Mouse (Mus musculus) midbrain, postnatal 0 days (tissue): ENCODE data around the gene Alkbh6. TPM values are rescaled to one million over a fixed set of nuclear protein-coding genes. Genes with fewer than 3 reads are reported as not detected.

ENCODE experiments used
- ATAC-seq: fragments of 200-750 bp; cut with Nextera tagmentation; 2 replicates; pipeline ENCODE4 v1.8.0; 2017; ENCODE audit warnings: moderate number of reproducible peaks, mild to moderate bottlenecking, moderate TSS enrichment, moderate library complexity; ENCODE audit not compliant: low FRiP score
- DNase-seq: peaks from one replicate; pipeline ENCODE4 v3.0.0-alpha.2; 2015; ENCODE audit warnings: low spot score
- H3K27ac ChIP-seq: fragments of 300-500 bp; sonication (generic); 2 replicates; pipeline ENCODE4 v1.5.1; 2014; ENCODE audit warnings: low read depth, mild to moderate bottlenecking, low read length, mixed read lengths
- H3K27me3 ChIP-seq: fragments of 300-500 bp; sonication (generic); 2 replicates; pipeline ENCODE4 v1.6.1; 2014; ENCODE audit warnings: low read length, control low read depth, mixed read lengths; ENCODE audit not compliant: insufficient read depth
- H3K36me3 ChIP-seq: fragments of 300-500 bp; sonication (generic); 2 replicates; pipeline ENCODE4 v1.6.1; 2014; ENCODE audit warnings: low read length, control low read depth, mixed read lengths; ENCODE audit not compliant: insufficient read depth
- H3K4me1 ChIP-seq: fragments of 300-500 bp; sonication (generic); 2 replicates; pipeline ENCODE4 v1.6.1; 2014; ENCODE audit warnings: mild to moderate bottlenecking, control low read depth, antibody characterized with exemption, low read length, mixed read lengths; ENCODE audit not compliant: insufficient read depth
- H3K4me2 ChIP-seq: fragments of 300-500 bp; sonication (generic); 2 replicates; pipeline ENCODE4 v1.6.1; 2014; ENCODE audit warnings: low read depth, mild to moderate bottlenecking, low read length, mixed read lengths; ENCODE audit not compliant: poor library complexity, severe bottlenecking
- H3K4me3 ChIP-seq: fragments of 300-500 bp; sonication (generic); 2 replicates; pipeline ENCODE4 v1.5.1; 2014; ENCODE audit warnings: low read depth, mild to moderate bottlenecking, low read length, moderate library complexity
- H3K9ac ChIP-seq: fragments of 300-500 bp; sonication (generic); replicated peaks from 2 replicates; pipeline ENCODE4 v1.6.1; 2014; ENCODE audit warnings: mild to moderate bottlenecking, low read length, moderate library complexity, mixed read lengths; ENCODE audit not compliant: poor library complexity, severe bottlenecking
- H3K9me3 ChIP-seq: fragments of 300-500 bp; sonication (generic); 2 replicates; pipeline ENCODE4 v1.6.1; 2016; ENCODE audit warnings: low read length, control low read depth
- CTCF ChIP-seq: IDR thresholded peaks from 2 replicates; pipeline ENCODE4 v1.5.1; 2016; ENCODE audit warnings: antibody characterized with exemption, mild to moderate bottlenecking
- WGBS: fragments of 180-500 bp; shearing (Covaris S2); extraction: QIAGEN DNeasy Blood & Tissue Kit; methylation state at CpG from one replicate; pipeline ENCODE4 v1.1.7; 2014; 5-methylcytosine and 5-hydroxymethylcytosine counted together
- polyA plus RNA-seq: library from polyadenylated mRNA; unstranded; fragments of >200 nt; fragmentation: Nextera tagmentation; extraction: Ambion mirVana; gene quantifications from 2 replicates; pipeline ENCODE4 v1.2.1, GENCODE M21; 2015
- total RNA-seq: library from RNA; depleted of rRNA; stranded (reverse); fragments of >200 nt; gene quantifications from 2 replicates; pipeline ENCODE4 v1.2.3, GENCODE M21; 2014

Alkbh6 gene
- total and polyA plus RNA-seq, 2 experiments from 2014 or later = 121 to 129 TPM

- 8% methylated on average over 9 of the region's 9 CpGs for WGBS
- no peak within 1 kb of the TSS for H3K9ac ChIP-seq
These were observed 6.2 kb downstream of the Alkbh6 start, which contains the start of gene Syne4 for GRCm38 (mm10) chr7:30314721-30315155. Gene Syne4, plus strand, starts transcription at chr7:30314807.

GRCm38 (mm10) chr7:30315559-30316529 is 7.3 kb downstream of the Alkbh6 start:
- DNase-seq = no peak
- ATAC-seq = no peak
- Histone ChIP-seq H3K9me3 (no peaks in the 10 kb centered on the region), H3K27ac (no peak overlapping the region), H3K9ac (no peak overlapping the region), H3K4me1 (no peaks in the 10 kb centered on the region), H3K27me3 (no peaks in the 10 kb centered on the region), H3K4me2 (no peak overlapping the region), H3K4me3 (no peak overlapping the region), H3K36me3 (0 out of 2 replicates have a peak, but pooled peaks cover under 1% of the 10 kb centered on the region)
- 81% methylated on average over 13 of the region's 13 CpGs for WGBS
- TF ChIP-seq CTCF = no peak

More at GRCm38 (mm10) chr7:30314721-30315155, 6.2 kb downstream of the Alkbh6 start, which contains the start of gene Syne4:
- DNase-seq (no peak), ATAC-seq (no peak)
- H3K36me3 ChIP-seq = 0 out of 2 replicates have a peak, but pooled peaks cover 7% of the 10 kb centered on the region
- H3K27me3 ChIP-seq = no peaks in the 10 kb centered on the region
- H3K4me2 ChIP-seq = no peak within 1 kb of the TSS
- H3K4me3 ChIP-seq = no peak within 1 kb of the TSS
- no peak for TF ChIP-seq CTCF
- no peak within 1 kb of the TSS for H3K27ac ChIP-seq
- H3K9me3 ChIP-seq = no peaks in the 10 kb centered on the region
- no peaks in the 10 kb centered on the region for H3K4me1 ChIP-seq

GRCm38 (mm10) chr7:30318142-30318541 is 9.6 kb downstream of the Alkbh6 start:
- 91% methylated on average over 3 of the region's 3 CpGs for WGBS
- Histone ChIP-seq H3K27me3 (no peaks in the 10 kb centered on the region), H3K4me2 (no peak overlapping the region), H3K9ac (no peak overlapping the region), H3K36me3 (no peaks in the 10 kb centered on the region), H3K9me3 (no peaks in the 10 kb centered on the region), H3K4me3 (no peak overlapping the region), H3K4me1 (no peaks in the 10 kb centered on the region), H3K27ac (no peak overlapping the region)
- ATAC-seq = no peak
- no peak for DNase-seq
- no peak for TF ChIP-seq CTCF

GRCm38 (mm10) chr7:30320946-30321345 is 12.4 kb downstream of the Alkbh6 start:
- no peaks in the 10 kb centered on the region for H3K9me3 ChIP-seq
- no peak overlapping the region for H3K27ac ChIP-seq
- no peak for TF ChIP-seq CTCF
- no peaks in the 10 kb centered on the region for H3K4me1 ChIP-seq
- H3K27me3 ChIP-seq = no peaks in the 10 kb centered on the region
- DNase-seq (no peak), ATAC-seq (no peak)
- H3K4me3 ChIP-seq = peak overlapping the region; percentile 68; the same call in 1 of the 2 replicates
- H3K9ac ChIP-seq = no peak overlapping the region
- WGBS = 80% methylated on average over 2 of the region's 2 CpGs
- H3K4me2 ChIP-seq = peak overlapping the region; percentile 72
- no peaks in the 10 kb centered on the region for H3K36me3 ChIP-seq

GRCm38 (mm10) chr7:30321539-30322284 is 13.2 kb downstream of the Alkbh6 start, which contains the start of gene E130208F15Rik:
Gene E130208F15Rik, plus strand, starts transcription at chr7:30321740.
- Histone ChIP-seq H3K9me3 (no peaks in the 10 kb centered on the region), H3K4me2 (peak within 1 kb of the TSS; percentile 72), H3K9ac (peak within 1 kb of the TSS; percentile 66), H3K4me1 (no peaks in the 10 kb centered on the region), H3K27ac (peak within 1 kb of the TSS; percentile 71), H3K36me3 (no peaks in the 10 kb centered on the region), H3K27me3 (no peaks in the 10 kb centered on the region), H3K4me3 (peak within 1 kb of the TSS; percentile 68)
- ATAC-seq (peak; percentile 55), DNase-seq (peak; percentile 73)
- TF ChIP-seq CTCF = no peak
- WGBS = under 1% methylated on average over 60 of the region's 63 CpGs
